Mouse (Mus musculus) hindbrain, embryonic 16.5 days (tissue): ENCODE measurements around the gene Flywch1. TPM values are rescaled to one million over a fixed set of nuclear protein-coding genes. Genes with fewer than 3 reads are reported as not detected.

Experiments
- ATAC-seq: fragments of 200-750 bp; cut with Nextera tagmentation; 2 replicates; pipeline ENCODE4 v1.8.0; 2017; ENCODE audit warnings: moderate TSS enrichment, moderate library complexity
- H3K27ac ChIP-seq: fragments of 300-500 bp; sonication (generic); 2 replicates; pipeline ENCODE4 v1.5.1; 2014; ENCODE audit warnings: low read depth, mild to moderate bottlenecking, control low read depth, low read length, moderate library complexity
- H3K27me3 ChIP-seq: fragments of 300-500 bp; sonication (generic); replicated peaks from 2 replicates; pipeline ENCODE4 v1.6.1; 2014; ENCODE audit warnings: low read length; ENCODE audit not compliant: control insufficient read depth, insufficient read depth
- H3K36me3 ChIP-seq: fragments of 300-500 bp; sonication (generic); 2 replicates; pipeline ENCODE4 v1.6.1; 2014; ENCODE audit warnings: mild to moderate bottlenecking, low read length, moderate library complexity, mixed read lengths; ENCODE audit not compliant: control insufficient read depth, insufficient read depth
- H3K4me1 ChIP-seq: fragments of 300-500 bp; sonication (generic); 2 replicates; pipeline ENCODE4 v1.6.1; 2014; ENCODE audit warnings: low read depth, low read length; ENCODE audit not compliant: control insufficient read depth, insufficient read depth
- H3K4me2 ChIP-seq: fragments of 300-500 bp; sonication (generic); 2 replicates; pipeline ENCODE4 v1.6.1; 2014; ENCODE audit warnings: mild to moderate bottlenecking, low read length, control low read depth, moderate library complexity
- H3K4me3 ChIP-seq: fragments of 300-500 bp; sonication (generic); 2 replicates; pipeline ENCODE4 v1.5.1; 2014; ENCODE audit warnings: mild to moderate bottlenecking, low read length, control low read depth, moderate library complexity
- H3K9ac ChIP-seq: fragments of 300-500 bp; sonication (generic); 2 replicates; pipeline ENCODE4 v1.6.1; 2014; ENCODE audit warnings: low read depth, mild to moderate bottlenecking, control low read depth, low read length, moderate library complexity
- H3K9me3 ChIP-seq: fragments of 300-500 bp; sonication (generic); 2 replicates; pipeline ENCODE4 v1.6.1; 2014; ENCODE audit warnings: mild to moderate bottlenecking, low read length, moderate library complexity; ENCODE audit not compliant: control insufficient read depth
- WGBS: fragments of 180-500 bp; shearing (Covaris S2); extraction: QIAGEN DNeasy Blood & Tissue Kit; methylation state at CpG from one replicate; pipeline ENCODE4 v1.1.7; 2014; 5-methylcytosine and 5-hydroxymethylcytosine counted together
- polyA plus RNA-seq: library from polyadenylated mRNA; unstranded; fragments of >200 nt; fragmentation: Nextera tagmentation; extraction: Ambion mirVana; gene quantifications from 2 replicates; pipeline ENCODE4 v1.2.1, GENCODE M21; 2015

Gene Flywch1
- polyA plus RNA-seq: 202 and 203 TPM in 2 replicates

DNA sequence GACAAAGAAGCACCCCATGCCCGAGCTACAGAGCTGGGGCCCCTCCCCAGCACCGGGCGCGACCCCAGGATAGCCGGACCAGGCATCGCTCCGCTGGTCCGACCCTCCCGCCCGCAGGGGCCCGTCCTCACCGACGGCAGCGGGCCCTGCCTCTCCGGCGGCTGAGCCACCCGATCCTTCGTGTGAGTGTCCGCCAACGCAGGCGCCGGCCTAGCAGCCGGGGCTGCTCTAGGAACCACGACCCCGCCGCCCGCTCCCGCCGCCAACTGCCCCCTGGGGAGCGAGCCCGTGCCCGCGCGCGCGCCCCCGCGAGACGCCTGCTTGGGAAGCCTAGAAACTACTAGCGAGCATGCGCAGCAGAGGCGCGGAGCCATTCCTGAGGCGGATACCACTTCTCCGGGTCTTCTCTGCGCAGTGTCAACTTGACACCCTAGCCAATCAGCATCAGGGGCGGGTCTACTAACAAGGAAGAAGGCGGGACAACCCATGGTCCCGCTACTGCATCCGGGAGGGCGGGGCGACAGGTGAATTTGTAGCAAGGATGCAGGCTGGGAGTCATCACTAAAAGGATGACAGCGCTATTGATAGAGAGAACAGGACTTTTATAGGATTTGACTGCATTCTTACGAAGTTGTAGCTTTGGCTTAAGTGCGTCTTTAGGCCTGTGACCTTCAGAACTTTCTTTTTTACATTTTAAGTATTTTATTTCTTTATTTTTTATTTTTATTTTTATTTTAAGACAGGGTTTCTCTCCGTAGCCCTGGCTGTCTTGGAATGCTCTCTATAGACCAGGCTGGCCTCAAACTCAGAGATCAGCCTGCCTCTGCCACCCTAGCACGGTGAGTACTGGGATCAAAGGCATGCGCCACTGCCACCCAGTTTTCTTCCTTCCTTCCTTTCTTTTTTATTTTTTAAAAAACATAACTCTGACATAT is at the start of gene Flywch1:
Gene Flywch1 (minus strand): TSS at position 319 of the 935 bp plus-strand sequence.
- Histone ChIP-seq H3K27ac (peak within 1 kb of the TSS; percentile 83), H3K4me2 (peak within 1 kb of the TSS; percentile 61), H3K9ac (peak within 1 kb of the TSS; percentile 80), H3K4me3 (peak within 1 kb of the TSS; percentile 61), H3K27me3 (no peaks in the 10 kb centered on the region), H3K4me1 (peaks cover 14% of the 10 kb centered on the region), H3K36me3 (no peaks in the 10 kb centered on the region; the same call in 1 of the 2 replicates), H3K9me3 (no peaks in the 10 kb centered on the region)
- WGBS: 3% methylated on average over 57 of the region's 58 CpGs
- peak; percentile 97 for ATAC-seq

DNA sequence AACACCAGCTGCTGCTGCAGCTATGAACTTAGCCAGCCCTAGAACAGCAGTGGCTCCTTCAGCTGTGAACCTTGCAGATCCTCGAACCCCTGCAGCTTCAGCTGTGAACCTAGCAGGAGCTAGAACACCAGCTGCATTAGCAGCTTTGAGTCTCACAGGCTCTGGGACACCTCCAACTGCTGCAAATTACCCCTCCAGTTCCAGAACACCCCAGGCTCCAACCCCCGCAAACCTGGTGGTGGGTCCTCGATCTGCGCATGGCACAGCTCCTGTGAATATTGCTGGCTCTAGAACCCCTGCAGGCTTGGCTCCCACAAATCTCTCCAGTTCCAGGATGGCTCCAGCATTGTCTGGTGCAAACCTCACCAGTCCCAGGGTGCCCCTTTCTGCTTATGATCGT is 49.3 kb upstream of the Flywch1 start:
- H3K27ac ChIP-seq: no peak overlapping the region
- H3K9me3 ChIP-seq: peaks cover 23% of the 10 kb centered on the region
- H3K4me1 ChIP-seq: no peaks in the 10 kb centered on the region
- H3K4me2 ChIP-seq: no peak overlapping the region
- no peak for ATAC-seq
- H3K27me3 ChIP-seq: no peaks in the 10 kb centered on the region
- H3K4me3 ChIP-seq: no peak overlapping the region
- 95% methylated on average over 5 of the region's 5 CpGs for WGBS
- peaks cover 87% of the 10 kb centered on the region for H3K36me3 ChIP-seq
- no peak overlapping the region for H3K9ac ChIP-seq

DNA sequence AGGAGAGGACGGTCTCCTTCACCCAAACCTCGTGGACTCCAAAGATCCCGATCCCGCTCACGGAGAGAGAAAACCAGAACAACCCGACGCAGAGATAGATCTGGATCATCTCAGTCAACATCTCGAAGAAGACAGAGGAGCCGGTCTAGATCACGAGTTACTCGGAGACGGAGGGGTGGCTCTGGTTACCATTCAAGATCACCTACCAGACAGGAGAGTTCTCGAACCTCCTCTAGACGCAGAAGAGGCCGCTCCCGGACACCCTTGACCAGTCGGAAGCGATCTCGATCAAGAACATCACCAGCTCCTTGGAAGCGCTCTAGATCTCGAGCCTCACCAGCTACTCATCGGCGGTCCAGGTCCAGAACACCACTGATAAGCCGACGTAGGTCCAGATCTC is 47.8 kb upstream of the Flywch1 start:
- no peaks in the 10 kb centered on the region for H3K27me3 ChIP-seq
- H3K9ac ChIP-seq: no peak overlapping the region
- H3K4me2 ChIP-seq: no peak overlapping the region
- ATAC-seq: no peak
- no peak overlapping the region for H3K27ac ChIP-seq
- peaks cover 87% of the 10 kb centered on the region for H3K36me3 ChIP-seq
- WGBS: 98% methylated on average over 25 of the region's 25 CpGs
- H3K4me1 ChIP-seq: no peaks in the 10 kb centered on the region
- no peak overlapping the region for H3K4me3 ChIP-seq
- peaks cover 25% of the 10 kb centered on the region for H3K9me3 ChIP-seq

DNA sequence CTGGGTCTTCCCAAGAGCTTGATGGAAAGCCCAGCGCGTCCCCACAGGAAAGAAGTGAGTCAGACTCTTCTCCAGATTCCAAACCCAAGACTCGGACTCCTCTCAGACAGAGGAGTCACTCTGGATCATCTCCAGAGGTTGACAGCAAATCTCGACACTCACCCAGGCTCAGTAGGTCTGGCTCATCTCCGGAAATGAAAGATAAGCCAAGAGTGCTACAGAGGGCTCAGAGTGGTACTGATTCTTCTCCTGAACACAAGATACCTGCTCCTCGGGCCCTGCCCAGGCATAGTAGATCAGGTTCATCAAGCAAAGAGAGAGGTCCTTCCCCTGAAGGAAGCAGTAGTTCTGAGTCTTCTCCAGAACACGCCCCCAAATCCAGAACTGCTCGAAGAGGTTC is 47.2 kb upstream of the Flywch1 start:
- Histone ChIP-seq H3K9me3 (peaks cover 25% of the 10 kb centered on the region), H3K4me3 (no peak overlapping the region), H3K9ac (no peak overlapping the region), H3K27ac (no peak overlapping the region), H3K4me2 (no peak overlapping the region), H3K36me3 (peaks cover 88% of the 10 kb centered on the region), H3K4me1 (no peaks in the 10 kb centered on the region), H3K27me3 (no peaks in the 10 kb centered on the region)
- 97% methylated on average over 8 of the region's 8 CpGs for WGBS
- no peak for ATAC-seq

DNA sequence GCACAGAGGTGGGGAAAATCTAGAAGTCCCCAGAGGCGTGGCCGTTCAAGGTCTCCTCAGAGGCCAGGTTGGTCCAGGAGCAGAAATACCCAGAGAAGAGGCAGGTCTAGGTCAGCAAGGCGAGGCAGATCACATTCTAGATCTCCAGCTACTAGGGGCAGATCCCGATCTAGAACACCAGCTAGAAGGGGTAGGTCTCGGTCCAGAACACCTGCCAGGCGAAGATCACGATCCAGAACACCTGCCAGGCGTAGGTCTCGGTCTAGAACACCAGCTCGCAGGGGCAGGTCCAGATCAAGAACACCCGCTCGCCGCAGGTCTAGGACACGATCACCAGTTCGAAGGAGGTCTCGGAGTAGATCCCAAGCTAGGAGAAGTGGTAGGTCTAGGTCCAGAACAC is 44.2 kb upstream of the Flywch1 start:
- no peak overlapping the region for H3K9ac ChIP-seq
- no peak overlapping the region for H3K4me2 ChIP-seq
- no peak overlapping the region for H3K27ac ChIP-seq
- H3K9me3 ChIP-seq: peaks cover 25% of the 10 kb centered on the region
- no peaks in the 10 kb centered on the region for H3K4me1 ChIP-seq
- no peak for ATAC-seq
- no peak overlapping the region for H3K4me3 ChIP-seq
- WGBS: 97% methylated on average over 16 of the region's 16 CpGs
- H3K36me3 ChIP-seq: peaks cover 86% of the 10 kb centered on the region
- H3K27me3 ChIP-seq: no peaks in the 10 kb centered on the region

DNA sequence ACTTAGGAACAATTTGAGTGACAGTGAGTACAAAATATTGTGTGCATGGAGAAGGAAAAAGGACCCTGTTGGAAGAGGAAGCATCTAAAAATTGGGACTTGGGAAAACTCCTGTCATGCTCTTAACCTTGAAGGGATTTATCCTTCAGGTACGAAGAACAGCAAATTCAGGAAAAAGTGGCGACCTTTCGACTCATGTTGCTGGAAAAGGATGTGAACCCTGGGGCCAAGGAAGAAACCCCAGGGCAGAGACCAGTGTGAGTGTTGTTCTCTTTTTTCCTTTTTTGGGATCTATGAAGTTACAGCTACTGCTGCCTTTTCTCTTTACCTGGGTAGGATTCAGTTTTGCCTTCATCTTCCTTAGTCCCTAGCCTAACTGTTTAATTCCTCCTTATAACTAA is 36.5 kb upstream of the Flywch1 start:
- Histone ChIP-seq H3K4me2 (no peak overlapping the region), H3K36me3 (peaks cover 38% of the 10 kb centered on the region)
- WGBS: 89% methylated on average over 3 of the region's 3 CpGs

DNA sequence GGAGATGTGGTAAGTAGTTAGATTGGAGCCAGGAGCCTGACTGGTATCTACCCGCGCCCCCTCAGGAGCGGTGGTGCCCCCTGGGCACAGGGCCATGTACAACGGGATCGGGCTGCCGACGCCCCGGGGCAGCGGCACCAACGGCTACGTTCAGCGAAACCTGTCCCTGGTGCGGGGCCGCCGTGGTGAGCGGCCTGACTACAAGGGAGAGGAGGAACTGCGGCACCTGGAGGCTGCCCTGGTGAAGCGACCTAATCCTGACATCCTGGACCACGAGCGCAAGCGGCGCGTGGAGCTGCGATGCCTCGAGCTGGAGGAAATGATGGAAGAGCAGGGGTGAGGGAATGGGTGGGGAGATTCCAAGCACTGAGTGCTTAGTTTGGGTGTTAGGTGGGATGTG is 35.5 kb upstream of the Flywch1 start:
- 78% methylated on average over 25 of the region's 25 CpGs for WGBS
- Histone ChIP-seq H3K27me3 (no peaks in the 10 kb centered on the region), H3K4me2 (peak overlapping the region; percentile 13; the same call in 1 of the 2 replicates), H3K4me1 (peaks cover 31% of the 10 kb centered on the region), H3K4me3 (no peak overlapping the region), H3K27ac (no peak overlapping the region), H3K9ac (0 out of 2 replicates have a peak overlapping the region, but pooled peaks have one; percentile 5), H3K36me3 (peaks cover 30% of the 10 kb centered on the region), H3K9me3 (no peaks in the 10 kb centered on the region)
- no peak for ATAC-seq

More for the DNA sequence above, 36.5 kb upstream of the Flywch1 start:
- Histone ChIP-seq H3K4me3 (no peak overlapping the region), H3K27ac (no peak overlapping the region), H3K9me3 (no peaks in the 10 kb centered on the region), H3K4me1 (peaks cover 31% of the 10 kb centered on the region), H3K9ac (no peak overlapping the region), H3K27me3 (no peaks in the 10 kb centered on the region)
- no peak for ATAC-seq

DNA sequence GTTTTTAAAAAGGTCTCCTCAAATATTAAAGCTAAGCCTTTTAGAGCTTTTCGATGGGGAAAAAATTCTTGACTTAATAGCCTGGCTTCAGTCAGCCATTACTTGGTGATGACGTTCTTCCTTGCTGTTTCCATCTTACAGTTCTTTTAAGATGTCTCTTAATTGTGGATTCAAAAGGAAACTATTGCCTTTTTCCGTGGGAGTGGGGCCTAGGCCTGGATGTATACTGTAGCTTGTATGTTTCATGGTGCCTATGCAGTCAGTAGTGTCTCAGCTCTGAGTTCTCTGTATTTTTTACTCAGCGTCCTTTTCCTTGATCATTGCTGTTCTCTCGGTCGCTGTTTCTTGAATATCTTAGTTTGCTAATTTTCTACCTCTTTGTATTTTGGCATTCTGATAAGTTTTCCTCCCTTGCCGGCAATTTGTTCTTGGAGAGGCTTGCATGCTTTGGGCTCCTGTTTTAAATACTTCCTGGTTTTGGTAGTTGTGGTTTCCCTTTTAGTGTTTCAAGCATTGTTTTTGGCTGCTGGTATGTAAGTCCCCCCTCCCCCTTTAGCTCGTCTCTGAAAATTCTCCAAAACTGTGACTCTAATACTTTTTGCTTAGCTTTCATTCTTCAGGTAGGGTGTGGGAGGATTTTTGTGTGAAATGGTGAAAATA is 33.2 kb upstream of the Flywch1 start:
- peaks cover 9% of the 10 kb centered on the region for H3K36me3 ChIP-seq
- H3K27me3 ChIP-seq: no peaks in the 10 kb centered on the region
- no peaks in the 10 kb centered on the region for H3K9me3 ChIP-seq
- WGBS: 5% methylated on average over 8 of the region's 8 CpGs
- H3K9ac ChIP-seq: peak overlapping the region; percentile 81
- peak overlapping the region; percentile 74 for H3K4me2 ChIP-seq
- no peak overlapping the region; the same call in 1 of the 2 replicates for H3K27ac ChIP-seq
- H3K4me1 ChIP-seq: peaks cover 31% of the 10 kb centered on the region
- no peak for ATAC-seq
- H3K4me3 ChIP-seq: peak overlapping the region; percentile 63
